Mouse (Mus musculus): ENCODE data around the gene Btbd9.

Gene Btbd9

DNA sequence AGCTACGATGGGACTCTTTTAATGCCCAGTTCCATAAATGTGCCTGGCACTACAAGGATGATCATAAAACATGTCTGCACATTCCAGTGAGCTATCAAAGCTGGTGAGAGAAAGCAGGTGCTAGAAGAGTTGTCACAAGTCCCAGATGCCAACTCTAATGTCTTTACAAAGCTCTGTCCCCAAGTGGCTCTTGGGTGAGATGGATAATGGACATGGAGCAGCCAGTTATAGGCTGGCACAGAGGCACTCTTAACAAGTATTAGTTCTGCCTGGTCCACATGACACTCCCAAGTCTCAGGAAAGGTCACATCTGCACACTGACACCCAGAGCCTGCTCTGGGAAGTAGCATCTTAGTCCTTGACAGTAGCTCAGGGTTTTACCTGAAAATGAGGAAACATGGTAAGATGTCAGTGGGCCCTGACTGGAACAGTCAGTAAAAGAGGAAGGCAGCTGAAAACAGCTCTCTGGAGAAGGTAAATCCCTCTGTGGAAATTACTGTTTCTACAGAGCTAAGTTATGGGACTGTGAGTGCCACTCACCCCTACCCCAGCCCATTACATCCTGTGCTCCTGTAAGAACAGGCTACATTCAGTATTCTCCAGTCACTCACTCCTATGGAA is 91.7 kb downstream of the Btbd9 start:
- no peak for DNase-seq (ENCODE audit: low spot score in 2 of 2)

DNA sequence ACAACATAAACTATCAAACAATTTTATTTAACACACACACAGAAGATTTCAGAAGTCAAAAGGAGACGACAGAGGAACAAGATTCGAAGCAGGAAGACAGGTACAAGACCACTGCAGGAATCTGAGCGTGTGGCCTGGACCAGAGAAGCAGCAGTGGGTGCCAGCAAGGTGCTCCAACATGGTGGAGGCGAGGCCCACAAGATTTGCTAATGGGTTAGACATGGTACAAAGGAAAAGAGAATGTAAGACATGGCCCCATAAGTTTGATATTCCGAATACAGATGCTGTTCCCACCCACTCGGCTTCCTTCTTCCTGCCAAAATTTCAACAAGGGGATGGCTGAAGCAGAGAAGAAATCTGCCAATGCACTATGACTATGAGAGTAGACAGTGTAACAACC is 94.5 kb downstream of the Btbd9 start:
- no peak for DNase-seq (ENCODE audit: low spot score in 2 of 2)

DNA sequence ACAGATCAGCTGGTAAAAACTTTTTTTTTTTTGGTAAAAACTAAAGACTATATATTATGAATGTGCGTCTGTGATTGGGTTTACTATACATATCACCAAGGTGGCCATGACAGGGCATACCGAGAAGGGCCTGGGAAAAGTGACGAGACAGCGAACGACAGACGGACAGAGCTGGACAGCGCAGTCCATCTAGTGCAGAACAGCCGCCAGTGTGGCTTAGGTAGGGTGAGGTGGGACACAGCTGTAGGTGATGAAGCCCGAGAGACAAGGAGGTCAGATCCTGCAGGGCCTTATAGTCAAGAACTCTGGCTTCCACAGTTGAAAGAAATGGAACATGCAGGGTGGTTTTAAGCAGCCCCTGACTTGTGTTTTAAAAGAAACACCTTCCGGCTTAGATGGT is 94.9 kb downstream of the Btbd9 start:
- DNase-seq (ENCODE audit: low spot score in 2 of 2) = no peak

DNA sequence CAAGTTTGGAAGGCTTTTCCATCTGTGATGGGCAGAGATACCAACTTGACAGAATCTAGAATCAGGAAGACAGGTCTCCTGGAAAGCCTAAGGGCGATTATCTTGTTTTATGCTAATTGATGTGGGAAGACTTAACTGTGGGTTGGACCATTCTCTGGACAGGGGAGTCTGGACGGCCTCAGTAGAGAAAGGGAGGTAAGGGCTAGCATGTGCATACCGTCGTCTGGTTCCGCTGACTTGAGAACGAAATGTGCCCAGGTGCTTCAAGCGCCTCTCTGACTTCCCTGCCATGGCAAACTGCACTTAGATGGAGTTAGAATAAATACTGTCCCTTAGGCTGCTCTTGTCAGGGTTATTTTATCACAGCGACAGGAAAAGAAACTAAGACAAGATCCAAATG is 95.9 kb downstream of the Btbd9 start:
- no peak for DNase-seq (ENCODE audit: low spot score in 2 of 2)

DNA sequence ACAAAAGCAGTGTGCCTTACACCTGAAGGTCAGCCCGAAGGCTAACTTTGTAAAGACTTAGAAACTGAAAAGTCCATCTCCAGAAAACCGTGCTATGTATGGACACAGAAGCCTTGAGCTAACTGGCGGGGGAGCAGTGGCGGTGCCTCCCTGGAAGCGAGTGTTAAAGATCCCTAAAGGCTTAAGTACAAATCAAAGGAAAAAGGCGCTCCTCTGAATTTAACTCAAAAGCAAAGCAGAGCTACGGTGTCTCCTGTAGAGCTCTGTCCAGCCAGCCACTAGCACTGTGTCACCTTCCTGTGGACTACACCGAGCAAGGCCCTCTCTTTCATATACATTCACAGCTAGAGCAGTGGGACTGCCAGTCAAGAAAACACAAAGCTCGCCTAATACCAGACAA is 98.1 kb downstream of the Btbd9 start:
- DNase-seq (ENCODE audit: low spot score in 2 of 2) = no peak

DNA sequence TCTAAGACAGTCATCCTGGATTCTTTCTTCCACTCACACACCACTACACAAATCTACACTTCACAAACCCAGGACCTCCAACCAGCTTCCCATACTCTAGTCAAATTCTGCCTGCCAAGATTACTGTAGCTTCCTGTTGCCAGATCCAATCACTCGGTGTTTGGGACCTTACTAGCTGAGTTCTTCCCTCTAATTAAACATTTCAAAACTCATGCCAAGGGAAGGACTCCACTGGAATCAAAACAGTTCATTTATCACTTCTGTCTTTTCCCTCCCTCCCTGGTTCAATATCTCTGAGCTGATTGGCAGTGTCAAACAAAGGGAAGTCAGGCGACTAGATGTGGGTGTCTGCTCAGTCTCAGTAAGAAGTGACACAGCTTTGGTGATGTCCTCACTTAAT is 101.7 kb downstream of the Btbd9 start:
- DNase-seq (ENCODE audit: low spot score in 2 of 2) = no peak

DNA sequence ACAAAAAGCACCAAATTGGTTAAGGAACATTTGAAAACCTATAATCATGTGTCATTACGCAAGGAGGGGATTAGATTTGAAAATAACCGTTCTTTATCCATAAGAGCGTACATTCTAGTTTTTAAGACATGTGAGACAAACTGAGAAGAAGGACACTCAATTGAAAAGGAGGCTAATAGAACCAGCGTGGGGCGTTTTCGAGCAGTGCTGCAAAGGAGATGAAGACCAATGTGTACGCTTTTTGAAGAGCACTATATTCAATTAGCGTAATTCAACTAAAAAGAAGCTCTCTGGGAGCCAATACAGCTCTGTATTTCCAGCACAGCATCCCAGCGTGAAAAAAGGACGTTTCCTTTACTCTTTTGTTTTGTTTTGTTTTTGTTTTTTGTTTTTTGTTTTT is 103.5 kb downstream of the Btbd9 start:
- no peak for DNase-seq (ENCODE audit: low spot score in 2 of 2)

DNA sequence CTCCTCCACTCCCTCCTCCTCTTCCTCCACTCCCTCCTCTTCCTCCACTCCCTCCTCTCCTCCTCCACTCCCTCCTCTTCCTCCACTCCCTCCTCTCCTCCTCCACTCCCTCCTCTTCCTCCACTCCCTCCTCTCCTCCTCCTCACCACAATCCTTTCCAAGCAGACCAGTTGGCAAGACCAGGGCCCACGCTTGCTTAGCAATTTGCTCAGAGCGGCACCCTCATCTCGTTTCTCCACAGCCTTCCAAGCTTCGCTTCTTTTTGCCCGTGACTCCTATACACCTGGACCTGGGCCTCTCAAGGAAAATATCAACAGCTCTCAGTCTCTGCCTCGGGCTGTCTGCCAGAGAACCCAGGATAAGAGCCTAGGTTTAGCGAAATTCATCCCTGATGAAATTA is 104.8 kb downstream of the Btbd9 start:
- no peak for DNase-seq (ENCODE audit: low spot score in 2 of 2)

DNA sequence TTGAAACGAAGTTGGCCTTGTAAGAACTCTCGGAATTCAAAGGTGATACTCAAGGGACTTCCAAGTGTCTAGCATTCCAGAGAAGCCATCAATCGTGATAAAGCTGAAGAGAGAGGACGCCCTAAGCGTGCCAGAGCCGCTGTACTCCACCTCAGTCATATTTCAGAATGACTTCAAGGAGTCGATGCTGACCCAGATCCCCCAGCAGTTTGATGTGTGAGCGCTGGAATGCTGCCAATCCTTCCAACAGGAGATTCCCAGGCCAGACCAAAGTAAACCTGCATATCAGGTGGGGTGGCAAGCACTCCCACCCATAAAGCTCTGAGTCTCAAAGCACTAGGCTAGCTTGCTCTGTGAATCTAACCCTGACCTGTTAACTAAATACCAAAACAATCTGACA is 105.5 kb downstream of the Btbd9 start:
- DNase-seq (ENCODE audit: low spot score in 2 of 2) = no peak

DNA sequence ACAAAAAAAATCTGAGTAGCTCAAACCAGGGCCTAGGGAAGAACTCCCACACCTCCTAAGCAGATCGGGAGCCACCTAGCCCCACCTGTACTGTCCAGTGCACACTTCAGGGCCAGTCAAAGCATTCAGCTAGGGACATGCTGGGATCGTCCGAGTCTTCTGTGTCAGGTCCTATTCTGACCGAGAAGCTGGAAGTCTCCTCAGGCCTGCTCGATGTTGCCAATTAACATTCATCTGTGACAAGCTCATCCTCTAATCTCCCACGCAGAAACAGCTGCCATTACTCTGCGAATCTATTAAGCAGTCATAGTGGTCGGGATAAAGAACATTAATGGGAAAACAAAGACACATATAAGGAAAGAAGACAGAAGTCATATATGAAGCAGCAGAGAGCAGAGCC is 106.0 kb downstream of the Btbd9 start:
- DNase-seq (ENCODE audit: low spot score in 2 of 2) = no peak

DNA sequence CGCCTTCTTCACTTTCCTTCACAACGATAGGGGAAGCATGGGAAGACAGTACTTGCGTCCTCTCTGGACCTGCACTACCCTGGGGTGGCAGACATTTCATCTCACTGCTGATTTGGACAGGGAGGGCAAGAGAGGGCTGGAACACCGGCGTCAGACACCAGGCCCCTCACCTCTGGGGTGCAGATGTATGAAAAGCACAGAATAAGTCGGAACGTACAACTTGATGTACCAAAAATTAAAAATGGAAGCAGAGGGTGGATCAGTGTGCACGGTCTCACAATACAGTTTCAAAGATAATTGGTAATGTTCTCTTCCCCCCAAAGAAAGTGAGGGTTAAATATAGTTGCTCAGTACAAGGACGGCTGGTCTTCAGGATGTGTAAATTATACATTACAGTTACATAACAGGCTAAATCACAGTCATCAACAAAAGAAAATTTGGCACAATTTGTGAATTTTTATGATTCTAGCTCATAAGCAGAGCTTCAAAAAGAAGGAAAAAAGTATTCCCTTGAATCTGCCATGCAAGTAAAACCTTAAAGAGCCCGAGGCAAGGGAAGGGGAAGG is 106.7 kb downstream of the Btbd9 start:
- DNase-seq (ENCODE audit: low spot score in 2 of 2) = no peak

DNA sequence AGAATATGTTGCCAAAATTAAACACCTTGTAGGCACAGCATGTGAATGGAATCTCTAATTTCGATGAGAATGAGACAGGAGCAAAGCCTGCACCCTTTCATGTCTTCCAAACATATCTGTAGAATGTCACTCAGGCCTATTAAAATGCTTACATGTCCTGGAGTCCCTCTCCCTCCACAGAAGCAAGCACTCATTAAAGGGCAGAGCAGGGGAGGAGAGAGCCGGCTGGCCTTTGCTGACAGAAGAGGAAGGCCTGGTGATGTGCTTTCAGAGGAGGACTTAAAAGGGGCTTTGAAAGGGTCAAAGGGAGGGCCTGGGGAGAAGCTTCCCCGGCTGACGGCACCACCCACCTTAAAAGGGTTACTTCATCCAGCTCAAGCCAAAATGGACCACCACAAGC is 107.9 kb downstream of the Btbd9 start:
- no peak for DNase-seq (ENCODE audit: low spot score in 2 of 2)

DNA sequence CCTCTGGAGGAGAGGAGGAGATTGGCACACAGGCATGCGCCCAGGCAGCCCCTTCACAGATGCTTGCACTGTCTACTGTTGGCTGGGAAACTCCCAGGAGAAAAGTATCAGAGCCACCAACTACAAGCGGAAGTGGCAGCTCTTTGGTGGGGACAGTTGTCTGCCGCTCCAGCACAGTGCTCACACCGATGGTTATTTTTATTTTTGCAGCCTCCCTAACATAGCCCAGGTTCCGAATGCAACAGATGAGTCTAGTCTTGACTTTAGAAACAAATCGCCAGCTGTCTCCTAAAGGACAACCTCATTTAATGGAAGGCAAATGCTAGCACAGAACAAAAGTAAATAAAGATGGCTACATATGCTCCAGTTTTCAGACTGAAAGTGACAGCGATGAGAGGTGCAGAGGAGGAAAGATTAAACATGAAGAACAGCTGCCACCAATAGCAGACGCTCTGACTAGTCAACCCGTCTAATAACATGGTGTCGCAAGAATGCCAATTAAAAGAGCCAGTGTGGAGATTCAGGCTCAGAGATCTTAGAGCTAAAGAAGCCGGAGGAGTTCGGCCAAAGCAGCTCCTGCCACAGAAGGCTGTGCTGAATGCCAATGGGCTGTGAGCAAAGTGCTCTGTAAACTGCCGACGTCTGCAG is 108.6 kb downstream of the Btbd9 start:
- DNase-seq (ENCODE audit: low spot score in 2 of 2) = peak in 1 of 2 experiments; percentile 30

DNA sequence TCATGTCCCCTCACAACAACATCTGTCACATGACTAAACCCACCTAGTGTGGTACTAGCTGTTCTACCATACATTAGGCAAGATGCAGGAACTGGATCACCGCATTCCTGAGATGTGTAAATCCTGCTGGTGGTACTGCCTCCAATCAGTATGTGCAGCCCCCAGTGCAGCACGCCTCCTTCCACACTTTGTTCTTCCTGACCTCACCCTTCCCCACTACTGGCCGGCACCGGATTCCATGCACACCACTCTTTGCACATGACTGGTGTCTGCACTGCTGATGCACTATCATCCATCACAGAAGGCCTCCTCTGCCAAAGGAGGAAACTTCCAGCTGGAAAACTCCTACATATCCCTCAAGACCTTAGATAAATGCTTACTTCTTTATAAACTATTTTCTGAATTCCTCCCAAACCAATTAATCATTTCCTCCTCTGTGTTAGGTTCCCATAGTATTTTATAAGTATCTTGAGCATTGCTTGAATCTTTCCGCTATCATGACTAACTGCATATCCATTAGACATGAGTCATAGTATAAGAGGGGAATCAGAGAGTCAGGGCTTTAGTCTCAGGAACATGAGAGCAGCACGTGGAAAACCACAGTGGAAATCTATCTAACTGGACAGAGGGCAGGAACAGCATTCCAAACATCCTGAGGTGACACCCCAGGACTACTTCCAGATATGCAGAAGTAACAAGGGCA is 111.1 kb downstream of the Btbd9 start:
- DNase-seq (ENCODE audit: low spot score in 2 of 2) = no peak

DNA sequence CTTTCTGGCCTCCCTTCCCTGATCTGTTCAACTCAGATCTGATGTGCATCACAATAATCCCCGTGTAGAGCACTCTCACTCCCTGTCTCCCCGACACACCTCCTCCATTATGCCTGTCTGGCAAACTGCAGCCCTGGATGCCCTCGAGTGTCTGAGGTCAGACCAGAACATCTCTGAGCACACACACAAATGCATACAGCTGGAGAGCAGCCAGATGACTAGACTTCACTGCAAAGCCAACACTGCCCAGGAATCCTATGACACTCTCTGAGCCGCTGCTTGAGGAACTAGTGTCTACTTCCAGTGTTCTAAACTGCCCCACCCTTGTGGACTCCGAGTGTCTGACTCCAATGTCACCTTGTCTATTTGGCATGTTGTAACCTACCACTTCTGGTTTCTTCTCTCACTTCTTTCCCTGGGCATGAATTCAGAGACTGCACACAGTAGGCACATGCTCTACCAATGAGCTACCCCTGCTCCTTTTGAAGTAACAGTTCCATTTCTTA is 112.0 kb downstream of the Btbd9 start:
- DNase-seq (ENCODE audit: low spot score in 2 of 2) = no peak

DNA sequence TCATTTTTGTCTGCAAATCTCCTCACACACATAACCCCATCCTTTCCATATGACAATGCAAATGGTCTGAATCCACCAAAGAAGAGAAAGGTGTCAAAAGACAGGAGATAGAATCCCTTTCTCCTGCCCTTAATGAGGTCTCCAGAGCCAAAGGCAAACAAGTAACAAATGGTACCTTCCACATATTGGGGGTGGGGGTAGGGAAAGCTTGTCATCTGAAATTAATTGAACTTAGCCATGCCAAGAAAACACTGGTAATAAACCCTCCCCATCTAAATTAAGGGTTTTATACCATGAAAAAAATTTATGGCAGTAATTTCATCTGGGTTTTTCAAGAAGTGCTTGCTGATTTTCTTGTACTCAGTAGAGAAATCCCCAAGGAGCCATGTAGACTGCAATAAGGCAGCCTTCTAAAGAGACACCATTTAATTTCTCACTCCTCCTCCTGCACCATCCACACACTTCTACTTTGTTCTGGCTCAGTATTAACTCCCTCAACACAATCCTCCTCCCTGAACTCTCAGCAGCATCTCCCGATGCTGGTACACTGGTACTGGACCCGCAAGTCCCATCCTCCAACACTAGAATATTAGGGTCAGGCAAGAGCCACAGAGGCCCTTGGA is 115.5 kb downstream of the Btbd9 start:
- no peak for DNase-seq (ENCODE audit: low spot score in 2 of 2)

DNA sequence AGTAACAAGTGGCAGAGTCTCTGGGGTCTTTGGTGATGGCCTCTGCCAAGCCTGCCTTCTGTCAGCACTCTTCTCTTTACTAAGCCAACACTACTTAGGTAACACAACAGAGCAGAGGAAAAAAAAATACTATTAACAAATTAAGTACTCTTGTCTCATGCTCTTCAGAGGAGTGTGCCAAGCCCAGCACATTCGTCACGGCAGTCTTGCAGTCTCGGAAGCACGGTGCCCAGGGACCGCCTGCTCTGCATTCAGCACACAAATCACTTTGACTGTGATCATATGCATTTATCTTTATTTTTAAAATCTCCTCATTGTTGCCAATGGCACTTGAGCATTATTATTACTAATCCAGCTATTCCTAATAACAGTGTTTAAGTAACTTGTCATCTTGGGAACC is 116.6 kb downstream of the Btbd9 start:
- no peak for DNase-seq (ENCODE audit: low spot score in 2 of 2)

DNA sequence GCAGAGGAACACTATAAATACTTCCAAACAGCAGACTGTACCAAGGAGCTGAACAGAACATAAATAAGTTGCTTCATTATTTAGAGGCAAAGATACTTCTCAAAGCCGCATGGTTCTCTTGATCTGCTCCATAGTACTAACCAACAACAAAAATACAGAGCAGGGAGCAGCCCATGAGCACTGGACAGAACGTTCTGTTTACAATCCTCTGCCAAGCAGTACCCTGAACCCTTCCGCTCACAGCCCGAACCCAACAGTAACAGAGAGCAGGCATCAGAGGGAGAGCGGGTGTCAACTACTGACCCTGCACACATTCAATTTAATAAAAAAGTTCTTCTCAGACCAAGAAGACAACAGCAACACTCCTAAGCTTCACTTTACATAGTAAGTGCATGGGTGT is 117.4 kb downstream of the Btbd9 start:
- DNase-seq (ENCODE audit: low spot score in 2 of 2) = no peak

DNA sequence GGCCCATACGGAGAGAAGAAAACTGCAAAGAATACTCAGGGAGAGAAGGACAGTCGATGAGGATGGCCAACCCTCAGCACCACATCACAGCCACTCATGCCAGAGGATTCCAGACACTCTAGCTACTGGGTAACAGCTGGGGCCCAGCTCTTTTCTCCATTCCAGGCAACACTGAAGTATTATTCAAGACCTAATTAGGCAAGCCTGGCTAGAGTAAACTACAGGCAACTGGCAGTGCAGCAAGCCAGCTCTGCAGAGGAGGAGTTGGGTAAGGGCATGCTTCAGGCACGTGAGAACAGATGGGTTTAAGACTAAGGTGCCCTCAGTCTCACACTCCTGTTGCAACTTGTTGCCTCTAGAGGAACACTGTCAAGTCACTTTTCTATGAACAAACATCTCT is 118.0 kb downstream of the Btbd9 start:
- no peak for DNase-seq (ENCODE audit: low spot score in 2 of 2)

DNA sequence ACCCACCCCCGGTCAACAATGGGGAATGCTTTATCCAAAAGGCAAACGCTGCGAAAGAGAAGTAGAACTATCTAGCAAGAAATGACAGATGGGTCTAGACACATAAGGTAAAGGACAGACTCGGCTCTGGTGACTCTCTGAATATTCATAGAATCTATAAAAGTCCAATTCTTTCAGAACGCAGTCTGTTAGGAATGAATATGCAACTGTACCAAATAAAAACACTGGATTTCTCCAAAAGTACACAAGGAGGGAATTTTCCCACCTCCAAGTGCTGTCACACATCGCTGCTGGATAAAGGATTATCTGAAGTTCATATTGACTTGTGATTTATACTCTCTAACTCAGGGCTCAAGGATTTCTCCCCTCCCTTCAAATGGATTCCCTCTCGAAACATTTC is 118.8 kb downstream of the Btbd9 start:
- DNase-seq (ENCODE audit: low spot score in 2 of 2) = no peak

DNA sequence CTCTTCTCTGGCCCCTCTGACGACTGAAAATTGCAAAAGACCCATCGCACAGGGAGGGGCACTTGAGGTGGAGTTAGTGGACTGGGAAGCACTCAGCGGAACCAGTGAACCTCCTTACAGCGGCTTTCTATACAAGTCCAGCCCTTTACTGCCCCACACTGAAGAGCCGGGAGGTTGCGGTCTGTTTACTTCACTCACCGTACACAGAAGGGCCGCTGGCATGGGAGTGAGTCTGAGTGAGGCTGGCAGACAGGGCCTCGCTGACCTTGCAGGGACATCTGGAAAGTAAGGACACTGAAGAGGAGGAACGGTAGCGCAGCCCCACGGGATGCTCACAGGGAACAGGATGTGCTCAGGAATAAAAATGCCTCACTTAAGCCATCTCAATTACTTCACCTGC is 120.0 kb downstream of the Btbd9 start:
- DNase-seq (ENCODE audit: low spot score in 2 of 2) = no peak

DNA sequence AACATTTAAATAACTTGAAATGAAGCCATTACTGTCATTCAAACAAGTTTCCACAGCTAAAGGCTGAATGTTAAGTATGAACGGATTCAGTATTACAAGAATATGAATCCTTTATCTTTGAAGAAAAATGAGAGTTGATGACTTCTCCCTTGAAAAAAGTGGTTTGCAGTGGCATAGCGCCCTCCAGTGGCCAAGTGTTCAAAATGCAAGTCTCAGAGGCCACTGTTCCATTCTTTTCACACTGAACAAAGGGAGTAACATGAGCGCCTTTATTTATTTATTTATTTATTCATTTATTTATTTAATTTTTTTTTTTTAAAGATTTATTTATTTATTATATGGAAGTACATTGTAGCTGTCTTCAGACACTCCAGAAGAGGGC is 121.4 kb downstream of the Btbd9 start:
- DNase-seq (ENCODE audit: low spot score in 2 of 2) = peak; percentile 79 to 89
